Mouse (Mus musculus) brain, adult 10 weeks (tissue): ENCODE measurements around the gene Litaf. TPM values are rescaled to one million over a fixed set of nuclear protein-coding genes. Genes with fewer than 3 reads are reported as not detected.

ENCODE experiments used
- polyA plus RNA-seq: library from polyadenylated mRNA; stranded (reverse); fragments of 350-450 nt; fragmentation: Illumina TruSeq; extraction: RNeasy Lipid Tissue Mini Kit (QIAGEN cat#74804); gene quantifications from one replicate; pipeline ENCODE4 v1.2.3, GENCODE M21; 2015; ENCODE audit warnings: low read depth, low replicate concordance

Gene Litaf
- 35.5 TPM for polyA plus RNA-seq

DNA sequence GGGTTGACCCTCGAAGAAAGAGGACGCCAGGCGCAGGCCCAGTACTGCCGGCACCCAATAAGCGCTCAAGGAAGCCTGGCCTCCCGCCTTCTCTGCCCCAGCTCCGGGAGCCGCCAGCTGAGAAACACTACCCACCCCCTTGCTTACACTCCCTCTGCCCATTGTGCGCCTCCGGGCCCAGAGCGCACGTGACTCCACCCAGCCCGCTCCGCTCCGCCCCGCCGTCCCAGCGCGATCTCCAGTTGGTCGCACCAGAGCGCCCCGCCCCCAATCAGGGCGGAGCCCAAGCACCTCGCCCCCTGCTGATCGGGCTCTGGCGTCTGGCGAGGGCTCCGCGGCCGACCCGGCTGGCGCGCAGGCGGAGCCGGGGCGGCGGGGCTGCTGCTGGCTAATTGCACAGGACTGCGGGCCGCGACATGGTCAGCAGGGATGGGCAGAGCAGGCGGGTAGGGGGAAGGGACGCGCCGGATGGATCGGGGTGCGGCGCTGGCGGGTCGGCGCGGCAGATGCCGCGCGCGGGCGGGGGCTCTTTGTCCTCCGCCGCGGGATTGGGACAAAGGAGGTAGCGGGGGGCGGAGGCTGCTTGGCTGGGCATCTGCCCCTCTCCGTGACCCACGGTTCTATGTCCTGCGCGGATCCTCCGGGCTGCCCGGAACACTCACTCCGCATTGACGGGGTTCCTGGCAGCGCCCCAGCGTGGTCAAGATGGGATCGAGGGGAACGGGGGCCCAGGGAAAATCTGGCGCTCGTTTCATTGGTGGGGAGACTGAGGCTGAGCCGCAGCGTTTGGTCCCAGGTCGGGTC is at the start of gene Litaf:
Gene Litaf (minus strand): TSS at position 129 of the 804 bp plus-strand sequence.

DNA sequence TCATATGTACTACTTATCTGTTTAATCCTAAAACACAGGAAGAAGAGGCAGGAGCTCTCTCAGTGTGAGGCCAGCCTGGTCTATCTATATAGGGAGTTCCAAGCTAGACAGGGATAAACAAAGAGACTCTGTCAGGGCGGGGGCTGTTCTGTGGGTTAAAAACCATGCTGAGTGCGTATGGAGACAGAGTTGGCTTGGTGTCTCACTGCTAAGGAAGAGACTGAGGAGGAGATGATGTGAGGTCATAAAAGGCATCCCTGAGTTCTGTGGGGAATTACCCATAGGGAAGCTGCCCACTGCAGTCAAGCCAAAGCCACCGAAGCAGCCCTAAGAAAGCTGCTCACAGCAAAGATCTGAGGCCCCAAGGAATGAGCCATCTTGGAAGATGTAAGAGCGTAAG is 5.3 kb downstream of the Litaf start, which contains the start of gene Snn:
Gene Snn (plus strand): TSS at position 301 of the 400 bp plus-strand sequence.

Other genes with a start within 250 kb of the Litaf start
- 0.12 TPM for gene Rmi2, start 231.1 kb downstream of the Litaf start, polyA plus RNA-seq
- 180 TPM for gene Snn, start 5.2 kb downstream of the Litaf start, polyA plus RNA-seq
- 24.6 TPM for gene Txndc11, start 68.5 kb upstream of the Litaf start, polyA plus RNA-seq
- gene Zc3h7a, start 110.2 kb upstream of the Litaf start, polyA plus RNA-seq, result 50.1 TPM
- 81.5 TPM for gene Rsl1d1, start 137.2 kb upstream of the Litaf start, polyA plus RNA-seq
- gene Gspt1, start 188.2 kb upstream of the Litaf start, polyA plus RNA-seq, result 70.9 TPM
- gene Tnfrsf17, start 247.7 kb upstream of the Litaf start, polyA plus RNA-seq, result 0.85 TPM